In genomic region chr2:65993371-65993770, GRCm38 (mm10) we compare ENCODE assay signal across 8 mouse cellular contexts.
A peak's percentile ranks its signal among the peaks of the same experiment; 100 is the strongest.
DNase-seq lines count a peak whose midpoint lies in the region; ATAC-seq and TF ChIP-seq lines count a peak whose summit lies in the region.

No protein-coding gene starts in this region.

- ATAC-seq in lung, embryonic 14.5 days (ENCODE audit: insufficient read depth): peak; percentile 47; the same call in 1 of the 2 replicates
- no peak for ATAC-seq in embryonic facial prominence, embryonic 15.5 days (ENCODE audit: insufficient number of reproducible peaks, low FRiP score, low TSS enrichment, low read depth)
- peak; percentile 86 for ATAC-seq in kidney, embryonic 14.5 days (ENCODE audit: low FRiP score, low TSS enrichment)
- peak; percentile 25; the same call in 1 of the 2 replicates for ATAC-seq in neural tube, embryonic 11.5 days (ENCODE audit: insufficient read depth, low FRiP score, low TSS enrichment)
- ATAC-seq in intestine, postnatal 0 days: no peak

- peak overlapping the region; percentile 46 for H3K4me2 ChIP-seq in lung, embryonic 14.5 days
- peak overlapping the region; percentile 35 for H3K4me2 ChIP-seq in embryonic facial prominence, embryonic 15.5 days (replicated peaks)
- no peak overlapping the region; the same call in 1 of the 2 replicates for H3K4me2 ChIP-seq in kidney, embryonic 14.5 days (replicated peaks; ENCODE audit: low read depth, low read length)
- no peak overlapping the region; the same call in 1 of the 2 replicates for H3K4me2 ChIP-seq in neural tube, embryonic 11.5 days (ENCODE audit: low read depth)
- no peak overlapping the region for H3K4me2 ChIP-seq in intestine, postnatal 0 days (replicated peaks; ENCODE audit: low read depth)

- no peaks in the 10 kb centered on the region for H3K27me3 ChIP-seq in lung, embryonic 14.5 days (ENCODE audit: insufficient read depth, low read length)
- no peaks in the 10 kb centered on the region for H3K27me3 ChIP-seq in embryonic facial prominence, embryonic 15.5 days
- H3K27me3 ChIP-seq in kidney, embryonic 14.5 days (ENCODE audit: control insufficient read depth, insufficient read depth, low read length): no peaks in the 10 kb centered on the region
- H3K27me3 ChIP-seq in neural tube, embryonic 11.5 days (ENCODE audit: control insufficient read depth, insufficient read depth, low read length): no peaks in the 10 kb centered on the region
- no peaks in the 10 kb centered on the region for H3K27me3 ChIP-seq in intestine, postnatal 0 days (replicated peaks; ENCODE audit: control insufficient read depth, insufficient read depth, low read length)

- H3K9ac ChIP-seq in lung, embryonic 14.5 days: no peak overlapping the region
- no peak overlapping the region for H3K9ac ChIP-seq in embryonic facial prominence, embryonic 15.5 days
- H3K9ac ChIP-seq in kidney, embryonic 14.5 days (ENCODE audit: low read depth, low read length): no peak overlapping the region
- no peak overlapping the region for H3K9ac ChIP-seq in neural tube, embryonic 11.5 days (ENCODE audit: low read length)
- no peak overlapping the region for H3K9ac ChIP-seq in intestine, postnatal 0 days (ENCODE audit: low read depth, low read length)

- H3K9me3 ChIP-seq in lung, embryonic 14.5 days (ENCODE audit: low read depth, low read length): no peaks in the 10 kb centered on the region
- H3K9me3 ChIP-seq in embryonic facial prominence, embryonic 15.5 days (replicated peaks): no peaks in the 10 kb centered on the region
- no peaks in the 10 kb centered on the region for H3K9me3 ChIP-seq in kidney, embryonic 14.5 days (ENCODE audit: control insufficient read depth, low read length)
- H3K9me3 ChIP-seq in neural tube, embryonic 11.5 days (ENCODE audit: control insufficient read depth, low read length): no peaks in the 10 kb centered on the region
- no peaks in the 10 kb centered on the region for H3K9me3 ChIP-seq in intestine, postnatal 0 days (ENCODE audit: control insufficient read depth)

- no peak overlapping the region for H3K27ac ChIP-seq in lung, embryonic 14.5 days (ENCODE audit: low read depth)
- no peak overlapping the region for H3K27ac ChIP-seq in embryonic facial prominence, embryonic 15.5 days (replicated peaks)
- no peak overlapping the region for H3K27ac ChIP-seq in kidney, embryonic 14.5 days (ENCODE audit: low read depth, low read length)
- peak overlapping the region; percentile 54 for H3K27ac ChIP-seq in neural tube, embryonic 11.5 days (ENCODE audit: low read depth, low read length)
- H3K27ac ChIP-seq in intestine, postnatal 0 days (ENCODE audit: low read depth, low read length): no peak overlapping the region

- H3K4me1 ChIP-seq in lung, embryonic 14.5 days (ENCODE audit: insufficient read depth): 0 out of 2 replicates have a peak, but pooled peaks cover 3% of the 10 kb centered on the region
- H3K4me1 ChIP-seq in embryonic facial prominence, embryonic 15.5 days: peaks cover 7% of the 10 kb centered on the region; the same call in 1 of the 2 replicates
- H3K4me1 ChIP-seq in kidney, embryonic 14.5 days (ENCODE audit: control insufficient read depth, insufficient read depth, low read length): peaks cover 9% of the 10 kb centered on the region
- peaks cover 23% of the 10 kb centered on the region for H3K4me1 ChIP-seq in neural tube, embryonic 11.5 days (ENCODE audit: control insufficient read depth, insufficient read depth, low read length)
- H3K4me1 ChIP-seq in intestine, postnatal 0 days (replicated peaks; ENCODE audit: control insufficient read depth, insufficient read depth, low read length): no peaks in the 10 kb centered on the region

- no peaks in the 10 kb centered on the region for H3K36me3 ChIP-seq in lung, embryonic 14.5 days (ENCODE audit: insufficient read depth)
- no peaks in the 10 kb centered on the region for H3K36me3 ChIP-seq in embryonic facial prominence, embryonic 15.5 days
- no peaks in the 10 kb centered on the region for H3K36me3 ChIP-seq in kidney, embryonic 14.5 days (ENCODE audit: control insufficient read depth, insufficient read depth, low read length)
- H3K36me3 ChIP-seq in neural tube, embryonic 11.5 days (ENCODE audit: control insufficient read depth, insufficient read depth, low read length): no peaks in the 10 kb centered on the region
- H3K36me3 ChIP-seq in intestine, postnatal 0 days (ENCODE audit: control insufficient read depth, insufficient read depth): no peaks in the 10 kb centered on the region

- H3K4me3 ChIP-seq in lung, embryonic 14.5 days (ENCODE audit: low read depth, low read length): no peak overlapping the region
- H3K4me3 ChIP-seq in embryonic facial prominence, embryonic 15.5 days (replicated peaks): peak overlapping the region; percentile 7; the same call in 1 of the 2 replicates
- H3K4me3 ChIP-seq in kidney, embryonic 14.5 days (ENCODE audit: low read length): no peak overlapping the region
- H3K4me3 ChIP-seq in neural tube, embryonic 11.5 days (ENCODE audit: low read depth, low read length): no peak overlapping the region
- H3K4me3 ChIP-seq in intestine, postnatal 0 days (ENCODE audit: low read depth, low read length): no peak overlapping the region

- 33% methylated on average over 14 of the region's 14 CpGs for WGBS in lung, embryonic 14.5 days
- WGBS in embryonic facial prominence, embryonic 15.5 days: 25% methylated on average over 14 of the region's 14 CpGs
- WGBS in kidney, embryonic 14.5 days: 41% methylated on average over 14 of the region's 14 CpGs
- 47% methylated on average over 14 of the region's 14 CpGs for WGBS in neural tube, embryonic 11.5 days
- 60% methylated on average over 14 of the region's 14 CpGs for WGBS in intestine, postnatal 0 days

- peak; percentile 75 for DNase-seq in lung, embryonic 14.5 days
- no peak for DNase-seq in lung, adult 18-20 months
- peak; percentile 35 for DNase-seq in neural tube, embryonic 11.5 days (ENCODE audit: low spot score)
- DNase-seq in frontal cortex, postnatal 36 days (ENCODE audit: low spot score in 2 of 2): no peak
- DNase-seq in heart, adult 18-20 months: no peak

- no peak for TF ChIP-seq CTCF in lung, embryonic 14.5 days (IDR thresholded peaks at IDR 0.05; ENCODE audit: low read depth)
- TF ChIP-seq CTCF in intestine, postnatal 0 days (IDR thresholded peaks at IDR 0.05; ENCODE audit: low read depth): no peak

Comparison
In these comparisons a context has a peak if more than half of its experiments do, and no peak if none do; other contexts are left out.
1. DNase-seq: peak in lung, embryonic 14.5 days (single experiment) and neural tube, embryonic 11.5 days (single experiment); none in lung, adult 18-20 months (0 of 2), frontal cortex, postnatal 36 days (0 of 2) and heart, adult 18-20 months (0 of 2).
2. ATAC-seq: peak in lung, embryonic 14.5 days (single experiment), kidney, embryonic 14.5 days (single experiment) and neural tube, embryonic 11.5 days (single experiment); none in embryonic facial prominence, embryonic 15.5 days (single experiment) and intestine, postnatal 0 days (single experiment).
3. H3K4me2 ChIP-seq: peak in lung, embryonic 14.5 days (single experiment) and embryonic facial prominence, embryonic 15.5 days (single experiment); none in kidney, embryonic 14.5 days (single experiment), neural tube, embryonic 11.5 days (single experiment) and intestine, postnatal 0 days (single experiment).